Mouse (Mus musculus): ENCODE results near the gene Rgl1.
"Not testable (repeated sequence)": the region's sequence is repeated elsewhere in the genome, so short reads cannot be mapped to it uniquely, and the experiment has no call there.

The Rgl1 gene

GRCm38 (mm10) chr1:152784620-152785019, 18.5 kb upstream of the Rgl1 start:
- DNase-seq = no peak

- peak; percentile 57 to 73 for DNase-seq
These were observed 13.1 kb upstream of the Rgl1 start for GRCm38 (mm10) chr1:152779071-152779737.

DNA sequence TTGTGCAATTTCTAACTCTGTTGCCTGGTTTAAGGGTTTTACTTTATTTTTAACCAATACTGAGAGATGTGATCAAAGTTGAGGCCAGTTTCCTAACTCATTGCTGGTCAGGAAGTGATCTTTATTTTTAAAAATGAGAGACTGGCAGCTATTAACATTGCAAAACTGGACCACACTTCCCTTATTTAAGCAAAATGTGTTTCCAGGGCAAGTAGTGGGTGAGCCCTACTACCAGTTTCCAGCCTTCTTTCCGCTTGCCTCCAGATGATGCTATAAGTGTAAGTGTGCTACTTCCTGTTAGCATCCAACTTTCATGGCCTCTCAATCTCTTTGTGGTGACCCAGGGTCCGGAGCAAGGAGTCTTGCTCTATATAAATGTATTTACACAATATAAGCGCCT, 8.4 kb upstream of the Rgl1 start:
- not testable (repeated sequence) for DNase-seq

DNA sequence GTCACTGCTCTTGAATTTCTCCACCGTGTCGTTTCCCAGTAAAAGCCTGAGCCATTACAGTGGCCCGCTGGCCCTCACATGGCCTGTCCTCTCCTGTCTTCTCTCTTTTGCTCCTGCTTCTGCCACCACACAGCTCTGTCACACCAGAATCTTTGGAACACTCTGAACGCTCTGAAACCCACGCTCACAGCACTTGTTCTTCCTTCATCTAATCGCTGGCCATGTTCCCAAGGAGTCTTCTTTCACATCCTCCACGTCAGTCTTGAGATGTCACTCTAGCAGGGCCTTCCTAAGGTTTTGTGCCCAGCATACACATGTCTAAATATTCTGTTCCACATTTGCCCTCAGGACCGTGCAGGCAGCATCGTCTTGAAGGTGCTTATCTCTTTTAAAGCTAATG, 4.9 kb upstream of the Rgl1 start:
- DNase-seq = no peak

DNA sequence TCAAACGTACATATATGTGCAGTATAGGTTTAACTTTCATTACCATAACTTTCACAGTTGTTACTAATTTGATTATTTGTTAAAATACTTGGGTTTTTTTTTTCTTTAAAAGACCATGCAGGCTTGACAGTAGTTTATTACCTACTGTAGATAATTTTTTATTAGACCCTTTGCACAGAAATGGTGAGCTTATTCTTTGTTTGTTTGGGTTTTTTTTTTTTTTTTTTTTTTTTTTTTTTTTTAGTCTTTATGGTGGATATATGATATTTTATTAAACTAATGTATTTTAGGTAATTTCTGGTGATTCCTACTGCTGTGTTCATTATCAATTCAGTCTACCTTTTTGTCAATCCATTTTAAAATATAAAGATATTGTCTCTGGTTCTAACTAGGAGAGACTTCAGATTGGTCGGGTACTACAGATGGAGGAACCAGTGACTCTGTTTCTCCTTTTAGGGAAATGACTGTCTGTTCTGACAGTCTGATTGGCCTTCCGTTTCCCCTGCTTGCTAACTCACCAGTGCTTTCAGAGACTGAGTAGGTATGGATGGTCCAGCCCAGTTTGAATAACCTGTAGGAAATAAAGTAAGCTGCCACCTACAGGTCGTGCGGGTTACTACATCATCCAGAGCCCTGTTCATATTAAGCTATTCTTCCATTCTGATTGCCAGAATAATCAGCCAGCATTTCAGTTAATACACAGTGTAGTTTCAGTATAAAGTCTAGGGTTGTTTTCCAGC, 1.8 kb upstream of the Rgl1 start:
- peak; percentile 88 to 93 for DNase-seq

DNA sequence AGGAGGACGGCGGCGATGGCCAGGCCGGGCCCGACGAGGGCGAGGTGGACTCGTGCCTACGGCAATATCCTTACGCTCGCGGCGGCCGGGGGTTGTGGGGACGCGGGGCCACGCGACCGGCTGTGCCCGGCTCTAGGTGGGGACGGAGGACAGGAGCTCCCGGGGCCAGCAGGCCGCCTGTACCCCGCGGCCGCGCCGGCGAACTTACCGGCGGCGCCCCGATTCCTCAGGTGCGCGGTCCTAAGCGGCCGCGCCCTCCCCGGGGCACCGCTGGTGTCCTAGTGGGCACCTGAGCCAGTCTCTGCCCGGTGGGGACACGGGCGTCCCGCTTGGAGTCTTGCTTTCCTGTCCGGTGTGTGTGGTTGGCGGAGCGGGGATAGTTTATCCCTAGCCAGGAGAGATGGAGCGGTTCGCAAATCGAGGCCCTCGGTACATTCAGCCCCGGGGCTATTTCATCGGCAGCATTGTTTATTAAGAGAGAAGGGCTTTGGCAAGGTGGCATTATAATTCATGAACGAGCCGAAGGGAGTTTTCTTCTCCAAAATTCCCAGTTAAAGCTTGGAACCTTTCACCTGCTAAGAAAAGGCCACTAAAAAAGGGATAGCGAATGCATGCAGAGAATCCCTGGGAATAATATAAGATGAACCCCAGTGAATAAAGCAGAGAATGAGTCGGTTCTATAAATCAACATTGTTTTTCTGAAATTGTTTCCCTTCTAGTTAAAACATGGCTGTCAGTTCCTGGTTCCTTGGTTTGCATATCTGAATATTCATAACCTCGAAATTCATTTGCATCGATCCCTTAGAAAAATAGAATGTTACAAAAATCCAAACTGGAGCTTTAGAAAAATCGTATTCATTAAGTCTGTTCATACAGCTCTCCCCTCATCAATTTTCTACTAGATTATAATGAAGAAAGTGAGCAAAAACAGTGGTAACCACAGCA, 925 bp upstream of the Rgl1 start:
- no peak for DNase-seq

GRCm38 (mm10) chr1:152761791-152762190, 4.4 kb downstream of the Rgl1 start:
- DNase-seq = no peak

DNA sequence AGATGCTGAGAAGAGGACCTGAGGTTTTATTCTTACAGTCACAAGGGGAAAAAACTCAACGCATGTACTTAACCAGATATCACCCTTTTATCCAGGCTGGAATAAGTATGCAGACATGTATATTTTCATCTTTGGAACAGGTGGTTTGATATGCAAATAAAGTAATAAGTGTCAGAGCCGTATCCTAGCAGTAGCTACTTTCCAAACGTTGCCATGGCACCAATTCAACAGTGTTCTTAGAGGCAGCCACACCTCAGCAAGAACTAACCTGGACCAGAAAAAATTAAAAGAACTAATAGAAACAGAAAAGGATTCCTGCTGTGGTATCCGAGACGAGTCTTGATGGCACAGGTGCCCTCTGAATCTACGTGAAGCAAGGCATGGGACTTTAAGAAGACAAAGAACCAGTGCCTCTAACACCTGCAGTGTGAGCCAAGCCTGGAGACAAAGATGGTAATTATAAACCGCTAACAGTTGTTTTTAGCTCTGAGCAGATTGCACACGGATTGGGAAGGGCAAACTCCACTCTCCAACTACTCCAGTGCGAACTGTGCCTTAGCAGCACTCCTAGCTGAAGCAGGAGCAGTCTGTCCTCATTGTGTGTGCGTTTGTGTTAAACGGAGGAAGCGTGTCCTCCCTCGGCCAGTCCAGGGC, 15.7 kb downstream of the Rgl1 start, which contains the start of gene Apobec4:
Gene Apobec4, plus strand, starts transcription at position 240 of the 654 bp plus-strand sequence.
- DNase-seq = no peak

- DNase-seq = no peak
These were observed 16.9 kb downstream of the Rgl1 start for GRCm38 (mm10) chr1:152749276-152749675.

DNA sequence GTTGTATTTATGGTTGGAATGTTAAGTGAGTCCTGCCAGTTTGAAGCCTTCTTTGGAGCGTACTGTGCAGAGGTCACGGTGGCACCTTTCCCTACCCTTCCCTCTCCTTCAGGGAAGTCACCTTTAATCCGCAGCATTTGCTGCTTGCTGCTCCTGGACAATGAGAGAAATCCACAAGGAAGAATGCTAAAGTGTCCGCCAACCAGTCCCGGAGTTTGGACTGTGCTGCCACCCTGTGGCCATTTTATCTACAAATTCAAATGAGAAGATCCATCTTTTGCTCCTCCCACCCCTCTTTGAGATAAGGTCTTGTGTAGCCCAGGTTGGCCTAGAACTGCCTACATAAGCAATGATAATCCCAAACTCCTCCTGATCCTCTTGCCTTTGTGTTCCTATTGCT, 19.7 kb downstream of the Rgl1 start:
- DNase-seq = peak; percentile 82 to 90

DNA sequence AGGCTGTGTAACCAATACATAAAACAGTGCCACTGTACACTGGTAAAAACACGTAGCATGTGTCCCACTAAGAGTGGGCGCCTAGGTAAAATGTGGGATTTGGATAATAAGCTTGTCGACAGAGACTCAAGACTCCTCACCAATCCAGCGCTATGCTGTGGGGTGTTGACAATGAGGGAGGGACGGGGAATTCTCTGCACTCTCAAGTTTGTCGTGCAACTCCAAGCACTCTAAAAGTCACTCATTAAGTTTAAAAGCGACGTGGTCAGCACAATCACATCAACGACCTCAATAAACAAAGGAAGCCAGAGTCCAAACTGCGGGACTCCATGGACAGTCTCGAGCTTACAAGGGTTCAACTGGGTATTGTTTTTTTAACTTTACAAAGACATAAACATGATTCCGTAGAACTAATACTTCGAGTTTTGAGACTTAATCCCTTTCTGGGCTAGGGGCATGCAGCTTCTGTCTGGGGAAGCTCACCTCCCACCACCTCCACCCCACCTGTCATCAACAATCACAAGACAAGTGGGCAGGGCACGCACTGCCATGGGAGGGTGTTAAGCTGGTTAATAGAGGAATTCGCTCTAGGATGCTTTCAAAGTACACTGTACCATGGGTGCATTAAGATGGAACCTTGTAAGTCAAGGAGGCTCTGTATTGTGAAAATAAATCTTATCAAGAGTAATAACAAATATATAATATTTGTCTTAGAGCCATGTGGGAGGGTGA, 22.9 kb downstream of the Rgl1 start:
- no peak for DNase-seq

DNA sequence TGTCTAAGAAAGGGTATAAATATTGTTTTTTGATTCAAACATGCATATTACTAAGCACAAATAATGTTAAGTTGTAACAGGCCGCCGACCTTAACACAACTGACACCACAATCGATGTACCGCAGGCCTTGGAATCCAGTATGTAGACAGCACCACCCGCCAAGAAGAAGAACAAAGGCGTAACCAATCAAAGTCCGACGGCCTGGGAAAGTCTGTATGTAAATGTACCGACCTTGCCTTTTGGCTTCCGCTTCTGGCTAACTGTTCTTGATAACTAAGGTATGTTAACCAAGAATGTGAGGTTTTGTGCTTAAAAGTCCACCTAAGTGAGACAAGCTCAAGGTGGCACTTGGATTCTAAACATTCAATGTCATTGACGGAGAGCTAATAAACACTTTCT, 26.8 kb downstream of the Rgl1 start:
- DNase-seq = no peak

DNA sequence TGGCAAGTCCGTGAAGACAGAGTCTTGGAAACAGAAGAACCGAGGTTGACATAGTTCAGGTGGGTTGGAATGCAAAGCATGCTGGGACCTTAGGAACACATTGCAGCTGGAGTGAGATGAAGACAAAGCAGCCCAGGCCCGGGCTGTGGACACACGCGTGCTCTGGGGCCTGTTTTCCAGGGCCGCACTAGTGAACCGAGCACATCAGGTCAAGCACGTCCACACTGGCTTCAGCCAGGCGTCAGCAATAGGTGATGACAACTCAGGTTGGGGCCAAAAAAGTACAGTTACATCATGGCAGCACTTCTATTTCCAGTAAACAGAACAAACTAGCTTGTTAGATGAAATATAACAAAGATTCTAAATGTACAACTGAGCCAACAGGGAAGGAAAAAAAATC, 27.4 kb downstream of the Rgl1 start:
- DNase-seq = no peak

DNA sequence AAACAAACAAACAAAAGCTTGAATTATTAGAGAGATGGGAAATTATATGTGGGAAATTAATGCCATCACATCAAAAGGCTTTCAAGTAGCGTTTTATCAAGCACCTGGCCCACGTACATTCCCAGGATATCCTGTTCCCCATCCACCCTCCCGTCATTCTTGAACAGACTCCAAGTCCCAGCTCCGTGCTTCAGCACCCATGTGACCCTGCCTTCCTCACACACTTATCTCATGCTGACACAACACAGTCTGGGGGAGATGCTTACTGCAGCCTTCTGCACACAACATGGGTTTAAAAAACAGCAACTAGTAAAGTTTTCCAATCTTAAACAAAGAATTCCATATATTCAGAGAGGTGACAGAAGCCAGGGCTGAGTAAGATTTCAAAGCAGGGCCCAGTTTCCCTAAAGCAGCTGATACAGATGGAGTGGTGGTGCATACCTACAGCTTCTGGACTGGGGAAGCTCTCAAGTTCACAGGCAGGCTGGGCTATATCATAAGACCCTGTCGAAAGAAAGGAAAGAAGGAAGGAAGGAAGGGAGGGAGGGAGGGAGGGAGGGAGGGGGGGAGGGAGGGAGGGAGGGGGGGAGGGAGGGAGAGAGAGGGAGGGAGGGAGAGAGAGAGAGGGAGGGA, 38.4 kb downstream of the Rgl1 start:
- no peak for DNase-seq

- no peak for DNase-seq
These were observed 40.1 kb downstream of the Rgl1 start for GRCm38 (mm10) chr1:152726095-152726494.

- no peak for DNase-seq
These were observed 41.9 kb downstream of the Rgl1 start for GRCm38 (mm10) chr1:152724286-152724685.

DNA sequence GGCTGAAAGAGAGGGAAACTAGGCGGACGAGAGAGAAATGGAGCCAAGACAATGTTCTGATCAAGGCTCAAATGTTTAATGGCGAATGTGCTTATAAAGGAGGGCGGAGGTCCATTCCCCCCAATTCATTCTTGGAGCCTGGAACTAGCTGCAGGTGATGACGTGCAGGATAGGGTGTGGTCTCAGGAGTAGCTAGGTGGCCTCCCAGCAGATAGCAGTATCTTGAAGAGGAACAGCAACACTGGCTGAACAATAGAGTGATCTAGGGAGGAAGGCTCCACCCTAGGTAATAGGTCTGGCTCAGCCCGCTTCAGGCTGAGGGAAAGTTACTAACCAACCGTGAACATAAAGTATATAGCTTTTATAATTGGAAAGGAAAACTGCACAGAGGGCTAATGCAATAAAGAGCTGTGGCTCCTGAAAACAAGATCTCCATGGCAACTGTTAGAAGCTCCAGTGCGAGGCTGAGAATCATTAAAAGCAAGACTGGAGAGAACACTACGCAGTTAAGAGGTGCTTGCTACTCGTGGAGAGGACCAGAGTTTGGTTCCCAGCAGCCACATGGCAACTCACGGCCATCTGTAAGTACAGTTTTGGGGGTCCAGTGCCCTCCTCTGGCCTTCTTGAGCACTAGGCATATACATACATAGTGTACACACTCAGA, 44.5 kb downstream of the Rgl1 start:
- DNase-seq = no peak

DNA sequence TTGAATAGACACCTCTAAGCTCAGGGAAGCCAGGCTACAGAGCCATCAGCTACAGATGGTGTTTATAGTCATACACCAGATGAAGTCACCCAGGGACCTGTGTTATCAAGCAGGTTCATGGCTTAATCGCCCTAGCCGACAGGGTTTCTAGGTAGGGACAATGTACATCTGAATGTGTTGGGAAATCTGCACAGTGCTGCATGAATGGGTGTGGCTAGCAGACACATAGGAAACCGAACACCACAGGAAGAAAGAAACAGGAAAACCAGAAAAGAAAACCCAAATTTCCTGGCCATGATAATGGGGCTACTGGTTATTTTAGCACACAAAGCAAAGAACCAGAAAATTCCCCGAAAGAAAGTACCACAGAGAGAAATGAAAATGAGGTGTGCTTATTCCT, 45.2 kb downstream of the Rgl1 start:
- no peak for DNase-seq

GRCm38 (mm10) chr1:152718200-152718599, 48.0 kb downstream of the Rgl1 start:
- no peak for DNase-seq

- no peak for DNase-seq
These were observed 48.8 kb downstream of the Rgl1 start for GRCm38 (mm10) chr1:152717329-152717728.

DNA sequence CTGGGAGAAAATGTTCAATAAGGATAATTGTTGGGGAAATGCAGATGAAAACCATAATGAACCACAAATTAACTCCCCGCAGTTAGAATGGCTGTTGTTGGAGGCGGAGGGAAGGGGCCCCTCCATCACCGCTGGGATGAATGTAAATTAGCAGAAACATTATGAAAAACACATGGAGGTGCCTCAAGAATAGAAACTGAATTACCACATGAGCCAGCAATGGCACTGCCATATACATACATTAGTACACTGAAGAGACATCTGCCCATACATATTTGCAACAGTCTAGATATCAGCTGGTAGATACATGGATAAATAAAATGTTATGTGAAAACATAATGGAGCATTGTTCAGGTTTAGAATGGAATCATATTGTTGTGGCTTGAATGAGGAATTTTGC, 51.7 kb downstream of the Rgl1 start:
- no peak for DNase-seq

Measured in cerebellum, postnatal 25 days (tissue).